Mouse (Mus musculus) kidney, embryonic 16.5 days (tissue): ENCODE data around the gene Prss8. TPM values are rescaled to one million over a fixed set of nuclear protein-coding genes. Genes with fewer than 3 reads are reported as not detected.

ENCODE experiments used
- ATAC-seq: fragments of 200-750 bp; cut with Nextera tagmentation; 2 replicates; pipeline ENCODE4 v1.8.0; 2017; ENCODE audit warnings: moderate TSS enrichment; ENCODE audit not compliant: low FRiP score, low TSS enrichment
- H3K27ac ChIP-seq: fragments of 300-500 bp; sonication (generic); 2 replicates; pipeline ENCODE4 v1.5.1; 2014; ENCODE audit warnings: low read length
- H3K27me3 ChIP-seq: fragments of 300-500 bp; sonication (generic); 2 replicates; pipeline ENCODE4 v1.6.1; 2014; ENCODE audit warnings: low read length, control low read depth, mixed read lengths; ENCODE audit not compliant: insufficient read depth
- H3K36me3 ChIP-seq: fragments of 300-500 bp; sonication (generic); 2 replicates; pipeline ENCODE4 v1.6.1; 2014; ENCODE audit warnings: low read length, control low read depth, mixed read lengths; ENCODE audit not compliant: insufficient read depth
- H3K4me1 ChIP-seq: fragments of 300-500 bp; sonication (generic); 2 replicates; pipeline ENCODE4 v1.6.1; 2014; ENCODE audit warnings: low read length, control low read depth, mixed read lengths; ENCODE audit not compliant: insufficient read depth
- H3K4me2 ChIP-seq: fragments of 300-500 bp; sonication (generic); replicated peaks from 2 replicates; pipeline ENCODE4 v1.6.1; 2014; ENCODE audit warnings: low read depth, low read length
- H3K4me3 ChIP-seq: fragments of 300-500 bp; sonication (generic); 2 replicates; pipeline ENCODE4 v1.5.1; 2014; ENCODE audit warnings: mild to moderate bottlenecking, low read length
- H3K9ac ChIP-seq: fragments of 300-500 bp; sonication (generic); replicated peaks from 2 replicates; pipeline ENCODE4 v1.6.1; 2014; ENCODE audit warnings: low read length
- H3K9me3 ChIP-seq: fragments of 300-500 bp; sonication (generic); 2 replicates; pipeline ENCODE4 v1.6.1; 2016; ENCODE audit warnings: low read length, control low read depth
- WGBS: fragments of 180-500 bp; shearing (Covaris S2); extraction: QIAGEN DNeasy Blood & Tissue Kit; methylation state at CpG from one replicate; pipeline ENCODE4 v1.1.7; 2014; 5-methylcytosine and 5-hydroxymethylcytosine counted together
- polyA plus RNA-seq: library from polyadenylated mRNA; unstranded; fragments of >200 nt; fragmentation: Nextera tagmentation; extraction: Ambion mirVana; gene quantifications from 2 replicates; pipeline ENCODE4 v1.2.1, GENCODE M21; 2015

The Prss8 gene
- polyA plus RNA-seq, 1 experiment from 2014 or later, result 98.7 TPM

DNA sequence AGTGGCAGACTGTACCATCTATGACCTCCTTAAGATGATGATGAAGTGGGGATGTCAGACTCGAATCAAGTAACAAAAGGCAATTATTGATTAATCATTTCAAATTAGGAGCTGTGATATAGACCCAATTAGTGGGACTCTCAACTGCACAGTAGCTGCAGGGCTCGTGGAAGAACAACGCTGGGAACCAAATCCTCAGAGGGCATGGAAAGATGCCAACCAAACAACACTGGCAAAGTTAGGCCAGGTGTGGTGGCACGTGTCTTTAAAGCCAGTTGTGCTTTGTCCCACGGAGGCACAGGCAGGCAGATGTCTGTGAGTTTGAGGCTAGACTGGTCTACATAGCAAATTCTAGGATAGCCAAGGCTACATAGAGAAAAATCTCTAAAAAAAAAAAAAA, 732 bp upstream of the Prss8 start:
- 85% methylated on average over 5 of the region's 5 CpGs for WGBS
- no peaks in the 10 kb centered on the region for H3K27me3 ChIP-seq
- no peak overlapping the region for H3K27ac ChIP-seq
- H3K9me3 ChIP-seq, result no peaks in the 10 kb centered on the region
- 0 out of 2 replicates have a peak overlapping the region, but pooled peaks have one; percentile 52 for H3K4me2 ChIP-seq
- H3K4me3 ChIP-seq, result no peak overlapping the region
- H3K9ac ChIP-seq, result no peak overlapping the region
- H3K4me1 ChIP-seq, result peaks cover 60% of the 10 kb centered on the region
- peaks cover 17% of the 10 kb centered on the region for H3K36me3 ChIP-seq
- ATAC-seq, result no peak

DNA sequence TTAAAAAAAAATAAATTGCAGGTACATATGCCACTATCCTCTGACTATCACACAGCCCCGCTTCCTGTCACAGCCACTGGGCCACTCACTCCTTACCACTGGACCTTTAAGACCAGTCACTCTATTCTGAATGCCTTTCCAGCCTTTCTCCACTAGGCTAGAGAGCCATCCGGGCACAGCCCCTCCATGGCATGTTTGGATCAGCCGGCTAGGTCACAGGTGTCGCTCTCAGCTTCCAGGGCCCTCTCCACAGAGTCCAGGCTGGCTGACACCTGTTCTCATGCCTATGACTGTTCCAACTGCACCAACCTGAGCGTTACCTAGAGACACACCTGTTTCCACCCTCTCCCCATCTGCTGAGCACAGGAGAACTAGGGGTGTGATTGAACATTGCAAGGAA, 1.3 kb downstream of the Prss8 start:
- Histone ChIP-seq H3K9me3 (no peaks in the 10 kb centered on the region), H3K9ac (peak overlapping the region; percentile 67), H3K4me2 (peak overlapping the region; percentile 52), H3K36me3 (peaks cover 22% of the 10 kb centered on the region), H3K4me1 (peaks cover 66% of the 10 kb centered on the region), H3K4me3 (peak overlapping the region; percentile 53), H3K27me3 (no peaks in the 10 kb centered on the region), H3K27ac (peak overlapping the region; percentile 97)
- WGBS, result 36% methylated on average over 5 of the region's 5 CpGs
- ATAC-seq, result no peak

DNA sequence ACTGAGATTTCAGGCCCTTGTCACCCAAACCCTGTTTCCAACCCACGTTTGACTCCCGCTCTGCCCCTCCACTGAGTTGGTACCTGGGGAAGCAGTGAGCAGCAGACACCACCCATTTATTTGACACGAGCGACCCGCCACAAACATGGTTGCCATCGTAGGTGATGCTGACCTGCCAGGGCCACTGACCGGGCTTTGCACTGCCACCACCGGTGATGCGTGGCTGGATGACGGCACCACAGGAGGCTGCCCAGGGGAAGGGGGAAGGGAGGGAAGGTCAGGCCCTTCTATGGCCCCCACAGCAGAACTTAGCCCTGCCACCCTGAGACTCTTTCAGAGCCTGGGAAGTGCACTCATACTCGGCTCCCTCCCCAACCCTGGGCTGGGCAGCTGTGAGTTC, 2.2 kb downstream of the Prss8 start:
- Histone ChIP-seq H3K4me2 (peak overlapping the region; percentile 52), H3K9me3 (no peaks in the 10 kb centered on the region), H3K27me3 (no peaks in the 10 kb centered on the region), H3K36me3 (peaks cover 22% of the 10 kb centered on the region), H3K4me3 (peak overlapping the region; percentile 53), H3K4me1 (peaks cover 59% of the 10 kb centered on the region), H3K9ac (peak overlapping the region; percentile 67), H3K27ac (peak overlapping the region; percentile 97)
- 77% methylated on average over 11 of the region's 11 CpGs for WGBS
- no peak for ATAC-seq

DNA sequence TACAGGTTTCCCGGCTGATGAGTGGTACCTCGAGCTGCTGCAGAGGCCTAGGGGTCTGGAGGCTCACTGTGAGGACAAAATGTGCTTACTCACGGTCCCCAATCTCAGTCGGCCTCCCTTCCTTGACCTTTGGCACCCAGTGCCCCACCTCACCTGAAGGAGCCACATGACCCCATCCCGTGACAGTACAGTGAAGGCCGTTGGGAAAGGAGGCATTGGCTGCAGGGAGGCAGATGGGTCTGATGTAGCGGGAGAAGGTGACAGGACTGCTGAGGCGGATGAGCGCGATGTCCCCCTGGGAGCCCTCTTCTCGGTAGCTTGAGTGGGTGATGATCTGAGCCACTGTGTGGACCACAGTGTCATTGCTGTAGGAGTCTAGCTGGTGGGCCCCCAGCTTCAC, 3.1 kb downstream of the Prss8 start:
- no peaks in the 10 kb centered on the region for H3K27me3 ChIP-seq
- no peak overlapping the region for H3K4me3 ChIP-seq
- peaks cover 50% of the 10 kb centered on the region for H3K4me1 ChIP-seq
- no peak for ATAC-seq
- peak overlapping the region; percentile 56; the same call in 1 of the 2 replicates for H3K9ac ChIP-seq
- H3K36me3 ChIP-seq, result peaks cover 25% of the 10 kb centered on the region
- 86% methylated on average over 11 of the region's 11 CpGs for WGBS
- H3K27ac ChIP-seq, result peak overlapping the region; percentile 97
- H3K4me2 ChIP-seq, result peak overlapping the region; percentile 52
- H3K9me3 ChIP-seq, result no peaks in the 10 kb centered on the region

DNA sequence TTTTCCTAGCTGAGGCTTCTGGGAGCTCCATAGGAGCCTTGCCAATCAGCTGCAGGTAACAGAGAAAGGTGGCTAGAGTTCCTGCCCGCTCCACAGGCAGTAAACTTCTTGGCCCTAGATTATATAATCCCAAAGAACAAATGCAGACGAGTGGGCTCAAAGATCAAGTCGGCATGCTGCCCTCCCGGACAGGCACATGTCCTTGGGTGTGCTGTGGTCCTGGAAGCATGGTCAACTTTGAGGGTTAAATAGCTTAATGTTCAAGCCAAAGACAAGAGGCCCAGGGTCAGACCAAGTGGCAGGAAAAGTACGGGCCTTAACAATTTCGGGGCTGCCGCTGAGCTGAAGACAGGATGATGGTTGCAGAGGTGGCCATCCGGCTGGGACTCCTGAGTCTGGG, 3.8 kb downstream of the Prss8 start:
- Histone ChIP-seq H3K36me3 (peaks cover 25% of the 10 kb centered on the region), H3K27ac (peak overlapping the region; percentile 97), H3K9ac (peak overlapping the region; percentile 56), H3K4me2 (no peak overlapping the region), H3K4me1 (peaks cover 42% of the 10 kb centered on the region), H3K27me3 (no peaks in the 10 kb centered on the region), H3K4me3 (no peak overlapping the region), H3K9me3 (no peaks in the 10 kb centered on the region)
- 77% methylated on average over 8 of the region's 8 CpGs for WGBS
- 0 out of 2 replicates have a peak, but pooled peaks have one; percentile 9 for ATAC-seq

GRCm38 (mm10) chr7:127925252-127925651, 4.7 kb downstream of the Prss8 start:
- Histone ChIP-seq H3K4me1 (peaks cover 38% of the 10 kb centered on the region), H3K27me3 (no peaks in the 10 kb centered on the region), H3K4me2 (peak overlapping the region; percentile 14; the same call in 1 of the 2 replicates), H3K9me3 (no peaks in the 10 kb centered on the region), H3K36me3 (peaks cover 25% of the 10 kb centered on the region), H3K27ac (peak overlapping the region; percentile 97), H3K9ac (peak overlapping the region; percentile 56), H3K4me3 (no peak overlapping the region)
- WGBS, result 47% methylated on average over 5 of the region's 5 CpGs
- ATAC-seq, result peak; percentile 88

- Histone ChIP-seq H3K4me1 (peaks cover 35% of the 10 kb centered on the region), H3K9ac (no peak overlapping the region), H3K9me3 (no peaks in the 10 kb centered on the region), H3K27me3 (no peaks in the 10 kb centered on the region), H3K36me3 (peaks cover 25% of the 10 kb centered on the region), H3K4me3 (no peak overlapping the region), H3K4me2 (no peak overlapping the region), H3K27ac (peak overlapping the region; percentile 97)
- 91% methylated on average over 5 of the region's 5 CpGs for WGBS
- ATAC-seq, result no peak
Measured at GRCm38 (mm10) chr7:127923714-127924113, 6.2 kb downstream of the Prss8 start.

DNA sequence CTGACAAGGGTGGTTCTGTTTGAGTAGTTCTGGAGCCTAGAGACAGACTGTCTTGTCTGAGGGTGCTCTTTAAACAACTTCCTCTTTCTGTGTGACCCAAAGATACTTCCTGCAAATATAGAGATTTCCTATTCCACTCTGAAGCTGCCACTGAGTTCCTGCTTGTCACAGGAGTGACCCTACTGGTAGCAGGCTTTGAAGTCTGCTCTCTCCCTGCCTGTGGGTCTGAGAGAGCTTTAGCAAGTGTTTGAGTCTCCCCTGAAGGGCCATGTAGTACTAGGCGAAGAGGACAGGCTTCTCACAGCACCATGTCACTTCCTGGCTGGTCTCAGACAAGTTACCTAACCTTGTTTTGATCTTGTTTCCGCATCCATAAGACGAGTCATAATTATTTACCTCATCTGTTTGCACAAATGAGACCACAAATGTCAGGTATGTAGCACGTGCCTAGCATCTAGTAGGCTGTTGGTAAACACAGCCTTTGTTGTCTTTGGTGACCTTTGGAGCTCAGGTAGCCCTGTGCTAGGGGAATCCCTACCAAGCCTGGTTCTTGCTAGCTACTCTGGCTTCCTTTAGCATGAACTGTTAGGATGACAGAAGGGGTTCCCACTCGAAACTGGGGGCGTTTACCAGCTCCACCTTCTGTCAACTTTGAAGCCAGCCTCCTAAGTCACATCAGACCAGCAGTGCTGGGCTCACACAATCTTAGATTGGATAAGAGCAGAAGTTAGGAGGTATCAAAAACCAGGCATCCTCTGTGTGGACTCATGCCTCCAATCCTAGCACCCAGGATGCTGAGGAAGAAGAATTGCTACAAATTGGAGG, 7.2 kb downstream of the Prss8 start:
- no peak overlapping the region for H3K9ac ChIP-seq
- peaks cover 31% of the 10 kb centered on the region for H3K4me1 ChIP-seq
- WGBS, result 81% methylated on average over 6 of the region's 6 CpGs
- ATAC-seq, result no peak
- H3K4me3 ChIP-seq, result no peak overlapping the region
- no peak overlapping the region; the same call in 1 of the 2 replicates for H3K27ac ChIP-seq
- H3K36me3 ChIP-seq, result peaks cover 33% of the 10 kb centered on the region
- no peak overlapping the region for H3K4me2 ChIP-seq
- no peaks in the 10 kb centered on the region for H3K27me3 ChIP-seq
- no peaks in the 10 kb centered on the region for H3K9me3 ChIP-seq

DNA sequence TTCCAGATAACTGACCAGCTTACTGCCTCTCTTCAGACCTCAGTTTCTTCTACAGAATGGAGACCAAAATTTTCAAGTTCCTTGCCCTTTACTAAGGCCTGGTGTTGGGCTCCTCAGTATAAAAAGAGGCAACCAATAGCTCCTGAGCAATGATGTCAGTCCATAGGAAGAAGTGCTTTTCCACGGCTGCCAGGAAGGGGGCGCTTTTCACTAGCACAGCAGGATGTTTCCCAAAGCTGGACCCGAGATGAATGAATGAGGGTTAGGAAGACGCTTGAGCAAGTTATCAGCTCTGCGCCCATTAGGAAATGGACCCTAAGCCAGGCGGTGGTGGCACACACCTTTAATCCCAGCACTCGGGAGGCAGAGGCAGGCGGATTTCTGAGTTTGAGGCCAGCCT, 8.4 kb downstream of the Prss8 start:
- no peak overlapping the region for H3K27ac ChIP-seq
- peaks cover 27% of the 10 kb centered on the region for H3K4me1 ChIP-seq
- H3K9ac ChIP-seq, result no peak overlapping the region
- no peak overlapping the region for H3K4me3 ChIP-seq
- H3K36me3 ChIP-seq, result peaks cover 29% of the 10 kb centered on the region
- ATAC-seq, result no peak
- H3K9me3 ChIP-seq, result no peaks in the 10 kb centered on the region
- no peaks in the 10 kb centered on the region for H3K27me3 ChIP-seq
- 72% methylated on average over 8 of the region's 8 CpGs for WGBS
- H3K4me2 ChIP-seq, result no peak overlapping the region

- H3K9me3 ChIP-seq, result no peaks in the 10 kb centered on the region
- no peaks in the 10 kb centered on the region for H3K27me3 ChIP-seq
- no peak for ATAC-seq
- H3K9ac ChIP-seq, result no peak overlapping the region
- no peak overlapping the region for H3K4me2 ChIP-seq
- H3K4me1 ChIP-seq, result peaks cover 7% of the 10 kb centered on the region; the same call in 1 of the 2 replicates
- no peak overlapping the region for H3K4me3 ChIP-seq
- no peak overlapping the region for H3K27ac ChIP-seq
- 80% methylated on average over 7 of the region's 7 CpGs for WGBS
- peaks cover 29% of the 10 kb centered on the region for H3K36me3 ChIP-seq
Measured at GRCm38 (mm10) chr7:127919290-127919689, 10.6 kb downstream of the Prss8 start.
